Mouse (Mus musculus): Measurements from ENCODE around the gene Olfr541.

DNA sequence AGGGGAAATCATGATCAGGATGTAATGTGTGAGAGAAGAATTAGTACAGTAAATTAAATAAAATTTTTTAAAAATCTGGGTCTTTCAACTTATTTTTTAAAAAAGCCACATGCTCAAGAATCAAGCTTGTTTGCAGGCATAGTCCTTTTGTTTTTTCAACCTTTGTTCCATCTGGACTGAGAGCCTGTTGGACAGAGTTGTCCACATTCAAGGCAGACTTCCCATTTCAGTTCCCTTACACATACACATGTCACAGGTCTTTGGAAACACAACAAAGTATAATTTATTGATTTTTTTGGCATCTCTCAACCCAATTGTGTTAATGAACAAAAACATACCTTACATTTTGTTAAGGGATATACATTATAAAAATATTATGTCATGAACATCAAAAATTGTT, 57.5 kb downstream of the Olfr541 start:
- TF ChIP-seq POLR2A (IDR thresholded peaks at IDR 0.05; ENCODE audit: low read depth, low read length) (no peak), CTCF (conservative IDR thresholded peaks at IDR 0.05; ENCODE audit: insufficient read depth, insufficient read length, low read depth, low read length) (no peak)

Data from kidney, adult 2 months (tissue).